Mouse (Mus musculus): ENCODE results near the gene Golm1. TPM values are rescaled to one million over a fixed set of nuclear protein-coding genes. Genes with fewer than 3 reads are reported as not detected.
"Not testable (repeated sequence)": the region's sequence is repeated elsewhere in the genome, so short reads cannot be mapped to it uniquely, and the experiment has no call there.

The Golm1 gene
- total RNA-seq (2021) (10 to 100 TPM; 11.4 to 16.2 TPM), polyA plus RNA-seq (2012; rRNA removed) (6.5 and 8.8 TPM in 2 replicates)
- long read RNA-seq, transcript Golm1-201 (10 exons, 3,954 nt), result major isoform, 19 of 32 reads
- long read RNA-seq, partial matches to known transcripts, result 2 of 32 reads
- long read RNA-seq, other reads (novel, unspliced or antisense), result 11 of 32 reads

GRCm38 (mm10) chr13:59675151-59676011, at the start of gene Golm1:
Golm1 (minus strand) TSS chr13:59675811.
- no peaks in the 10 kb centered on the region for H3K79me2 ChIP-seq (replicated peaks; ENCODE audit: control insufficient read depth, insufficient read depth, low read length)
- H3K36me3 ChIP-seq (ENCODE audit: control insufficient read depth, insufficient read depth, low read length), result no peaks in the 10 kb centered on the region
- H3K9ac ChIP-seq (ENCODE audit: low read depth, low read length), result peak within 1 kb of the TSS; percentile 83
- H3K27me3 ChIP-seq (ENCODE audit: control insufficient read depth, insufficient read depth, low read length), result no peaks in the 10 kb centered on the region
- TF ChIP-seq CTCF (IDR thresholded peaks at IDR 0.05) (peak; percentile 20; the same call in 1 of the 2 replicates), POLR2A (IDR thresholded peaks at IDR 0.05; ENCODE audit: insufficient read depth, low read depth, low read length) (0 out of 2 replicates have a peak, but pooled peaks have one; percentile 17), EP300 (IDR thresholded peaks at IDR 0.05; ENCODE audit: insufficient read depth, low read depth, low read length) (no peak)
- DNase-seq, result peak; percentile 79 to 82
- H3K4me3 ChIP-seq, result peak within 1 kb of the TSS; percentile 78
- H3K4me1 ChIP-seq (ENCODE audit: control insufficient read depth, insufficient read depth, low read length), result no peaks in the 10 kb centered on the region
- H3K27ac ChIP-seq, result peak within 1 kb of the TSS; percentile 65
- WGBS, result under 1% methylated on average over 57 of the region's 61 CpGs
- intact Hi-C loops (cut with DNase I), result loop anchor here (10.0 kb wide), 2 partner anchors 91 to 149 kb away; partner anchors contain the start of genes Agtpbp1, Naa35 and Tut7

- H3K27ac ChIP-seq; H3K36me3 ChIP-seq (ENCODE audit: control insufficient read depth, insufficient read depth, low read length); H3K4me3 ChIP-seq; H3K27me3 ChIP-seq (ENCODE audit: control insufficient read depth, insufficient read depth, low read length); H3K9ac ChIP-seq (ENCODE audit: low read depth, low read length); DNase-seq; H3K4me1 ChIP-seq (ENCODE audit: control insufficient read depth, insufficient read depth, low read length); H3K79me2 ChIP-seq (replicated peaks; ENCODE audit: control insufficient read depth, insufficient read depth, low read length); intact Hi-C loops (cut with DNase I): not testable (repeated sequence)
- 94% methylated on average over 1 of the region's 1 CpGs for WGBS
Measured at GRCm38 (mm10) chr13:59722089-59722488, 46.5 kb upstream of the Golm1 start.

- DNase-seq, result no peak
- TF ChIP-seq CTCF (IDR thresholded peaks at IDR 0.05) (no peak), POLR2A (IDR thresholded peaks at IDR 0.05; ENCODE audit: insufficient read depth, low read depth, low read length) (no peak), EP300 (IDR thresholded peaks at IDR 0.05; ENCODE audit: insufficient read depth, low read depth, low read length) (no peak)
- H3K27me3 ChIP-seq (ENCODE audit: control insufficient read depth, insufficient read depth, low read length), result no peaks in the 10 kb centered on the region
- no peaks in the 10 kb centered on the region for H3K4me1 ChIP-seq (ENCODE audit: control insufficient read depth, insufficient read depth, low read length)
- 87% methylated on average over 1 of the region's 1 CpGs for WGBS
- H3K79me2 ChIP-seq (replicated peaks; ENCODE audit: control insufficient read depth, insufficient read depth, low read length), result no peaks in the 10 kb centered on the region
- H3K4me3 ChIP-seq, result no peak overlapping the region
- H3K9ac ChIP-seq (ENCODE audit: low read depth, low read length), result no peak overlapping the region
- peak overlapping the region; percentile 15 for H3K27ac ChIP-seq
- intact Hi-C loops (cut with DNase I), result no loop called here
- H3K36me3 ChIP-seq (ENCODE audit: control insufficient read depth, insufficient read depth, low read length), result no peaks in the 10 kb centered on the region
Measured at GRCm38 (mm10) chr13:59719475-59719874, 43.9 kb upstream of the Golm1 start.

GRCm38 (mm10) chr13:59718857-59719440, 43.3 kb upstream of the Golm1 start:
- intact Hi-C loops (cut with DNase I); H3K79me2 ChIP-seq (replicated peaks; ENCODE audit: control insufficient read depth, insufficient read depth, low read length); H3K4me1 ChIP-seq (ENCODE audit: control insufficient read depth, insufficient read depth, low read length); H3K36me3 ChIP-seq (ENCODE audit: control insufficient read depth, insufficient read depth, low read length); H3K4me3 ChIP-seq; H3K27me3 ChIP-seq (ENCODE audit: control insufficient read depth, insufficient read depth, low read length); H3K9ac ChIP-seq (ENCODE audit: low read depth, low read length): not testable (repeated sequence)
- peak in 1 of 2 experiments; percentile 48 for DNase-seq
- 15% methylated on average over 6 of the region's 6 CpGs for WGBS
- H3K27ac ChIP-seq, result peak overlapping the region; percentile 15

GRCm38 (mm10) chr13:59713710-59714109, 38.1 kb upstream of the Golm1 start:
- no peaks in the 10 kb centered on the region for H3K79me2 ChIP-seq (replicated peaks; ENCODE audit: control insufficient read depth, insufficient read depth, low read length)
- H3K27ac ChIP-seq, result no peak overlapping the region
- no peak for DNase-seq
- no peak overlapping the region for H3K4me3 ChIP-seq
- H3K9ac ChIP-seq (ENCODE audit: low read depth, low read length), result no peak overlapping the region
- no peaks in the 10 kb centered on the region for H3K36me3 ChIP-seq (ENCODE audit: control insufficient read depth, insufficient read depth, low read length)
- no peaks in the 10 kb centered on the region for H3K27me3 ChIP-seq (ENCODE audit: control insufficient read depth, insufficient read depth, low read length)
- WGBS, result 51% methylated on average over 3 of the region's 3 CpGs
- no peaks in the 10 kb centered on the region for H3K4me1 ChIP-seq (ENCODE audit: control insufficient read depth, insufficient read depth, low read length)
- intact Hi-C loops (cut with DNase I), result no loop called here
- no peak for TF ChIP-seq POLR2A (IDR thresholded peaks at IDR 0.05; ENCODE audit: insufficient read depth, low read depth, low read length)
- no peak for TF ChIP-seq CTCF (IDR thresholded peaks at IDR 0.05)
- TF ChIP-seq EP300 (IDR thresholded peaks at IDR 0.05; ENCODE audit: insufficient read depth, low read depth, low read length), result no peak

GRCm38 (mm10) chr13:59711984-59712383, 36.4 kb upstream of the Golm1 start, which contains the start of gene Spata31d1b:
Spata31d1b (plus strand) TSS chr13:59712284.
- DNase-seq; H3K4me1 ChIP-seq (ENCODE audit: control insufficient read depth, insufficient read depth, low read length); H3K27ac ChIP-seq; H3K4me3 ChIP-seq; intact Hi-C loops (cut with DNase I); H3K36me3 ChIP-seq (ENCODE audit: control insufficient read depth, insufficient read depth, low read length); H3K27me3 ChIP-seq (ENCODE audit: control insufficient read depth, insufficient read depth, low read length); H3K9ac ChIP-seq (ENCODE audit: low read depth, low read length); H3K79me2 ChIP-seq (replicated peaks; ENCODE audit: control insufficient read depth, insufficient read depth, low read length): not testable (repeated sequence)
- WGBS, result 65% methylated on average over 3 of the region's 3 CpGs
